Mouse (Mus musculus) B cell, adult (primary cell): ENCODE results near the gene Rps29. TPM values are rescaled to one million over a fixed set of nuclear protein-coding genes. Genes with fewer than 3 reads are reported as not detected.

Source experiments
- total RNA-seq: library from RNA; stranded (reverse); gene quantifications from 4 replicates; pipeline ENCODE4 v1.2.4, GENCODE M21; 2023; ENCODE audit not compliant: inconsistent age

The Rps29 gene
- total RNA-seq, result 4,189 to 5,045 TPM (median 4,957 TPM) in 4 replicates

DNA sequence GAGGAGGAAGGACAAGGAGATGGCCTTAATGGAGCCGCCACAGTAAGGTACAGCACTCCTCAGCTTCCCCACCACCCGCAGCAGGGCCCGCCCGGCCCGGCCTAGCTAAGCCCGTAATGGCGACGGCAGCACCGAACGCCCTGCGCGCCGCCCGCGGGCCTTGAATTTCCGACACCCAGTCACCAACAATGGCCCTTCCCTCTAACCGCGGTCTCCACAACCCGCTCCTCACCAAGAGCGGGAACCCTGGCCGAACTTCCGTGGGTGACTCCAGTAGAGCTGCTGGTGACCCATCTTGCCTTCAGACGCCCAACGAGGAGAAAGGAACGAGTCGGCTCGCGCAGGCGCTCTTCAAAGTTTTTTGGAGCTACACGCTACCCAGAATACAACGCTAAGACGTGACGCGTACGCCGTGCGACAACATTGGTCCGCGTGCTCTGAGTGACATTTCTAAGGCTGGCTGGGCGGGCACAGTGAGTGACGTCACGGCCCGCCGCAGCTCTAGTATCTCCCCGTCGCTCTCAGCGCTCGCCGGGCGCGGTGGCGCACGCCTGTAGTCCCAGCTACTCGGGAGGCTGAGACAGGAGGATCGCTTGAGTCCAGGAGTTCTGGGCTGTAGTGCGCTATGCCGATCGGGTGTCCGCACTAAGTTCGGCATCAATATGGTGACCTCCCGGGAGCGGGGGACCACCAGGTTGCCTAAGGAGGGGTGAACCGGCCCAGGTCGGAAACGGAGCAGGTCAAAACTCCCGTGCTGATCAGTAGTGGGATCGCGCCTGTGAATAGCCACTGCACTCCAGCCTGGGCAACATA lies at the start of gene Rps29:
Gene Rps29, minus strand, starts transcription at position 422 of the 813 bp plus-strand sequence.

GRCm38 (mm10) chr12:69204052-69204833 lies 45.3 kb upstream of the Rps29 start, which contains the start of gene Gm49384:
Gm49384 (minus strand) TSS chr12:69204267.

GRCm38 (mm10) chr12:69198164-69198535 lies 39.2 kb upstream of the Rps29 start, which contains the start of gene Dnaaf2:
Dnaaf2 (minus strand) TSS chr12:69198429.

DNA sequence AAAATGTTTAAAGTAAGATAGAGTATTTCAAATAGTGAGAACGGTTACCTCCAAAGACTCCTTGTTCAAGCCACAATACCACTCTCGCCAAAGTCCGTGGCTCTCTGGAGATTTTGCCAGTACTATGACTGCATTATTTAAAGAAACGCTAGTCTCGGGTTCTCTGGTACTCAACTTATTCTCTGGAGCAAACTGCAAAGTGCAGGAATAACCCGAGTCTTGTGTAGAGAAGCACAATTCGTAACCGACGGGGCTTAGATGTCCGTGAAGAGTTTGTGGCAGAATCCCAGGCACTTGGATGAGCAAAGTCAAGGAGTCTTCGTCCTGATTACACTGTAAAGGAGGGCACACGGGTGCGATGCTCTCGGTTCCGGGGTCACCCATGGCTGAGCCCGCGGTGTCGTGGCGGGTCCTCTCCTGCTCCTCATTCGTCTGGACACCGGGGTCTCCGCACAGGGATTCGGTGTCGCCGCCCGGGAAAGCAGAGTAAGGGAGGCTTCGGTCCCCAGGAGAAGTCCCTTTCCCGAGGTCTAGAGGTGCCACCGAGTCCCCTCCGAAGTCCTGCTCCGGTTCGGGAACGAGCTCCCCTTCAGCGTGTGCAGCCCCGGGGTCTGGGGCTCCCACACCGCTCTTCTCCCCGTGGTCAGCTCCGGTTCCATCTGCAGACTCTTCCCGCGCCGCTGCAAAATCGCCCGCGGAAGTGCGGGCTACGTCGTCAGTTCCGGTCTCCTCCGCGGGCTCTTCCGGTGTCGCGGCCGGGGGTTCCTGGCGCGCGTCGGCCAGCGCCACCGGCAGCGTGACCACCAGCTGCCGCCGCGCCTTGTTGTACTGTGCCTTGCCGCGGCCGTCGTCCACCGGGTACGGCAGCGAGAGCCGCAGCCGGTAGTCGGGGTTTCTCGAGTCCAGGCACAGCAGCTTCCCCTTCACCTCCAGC lies 37.7 kb upstream of the Rps29 start, which contains the start of gene Gm49383:
Gene Gm49383, minus strand, starts transcription at position 661 of the 934 bp plus-strand sequence.

GRCm38 (mm10) chr12:69183583-69184308 lies 24.8 kb upstream of the Rps29 start, which contains the start of the genes Rpl36al and Mgat2:
Rpl36al (minus strand) TSS chr12:69184083.
Mgat2 (plus strand) TSS chr12:69184157.

DNA sequence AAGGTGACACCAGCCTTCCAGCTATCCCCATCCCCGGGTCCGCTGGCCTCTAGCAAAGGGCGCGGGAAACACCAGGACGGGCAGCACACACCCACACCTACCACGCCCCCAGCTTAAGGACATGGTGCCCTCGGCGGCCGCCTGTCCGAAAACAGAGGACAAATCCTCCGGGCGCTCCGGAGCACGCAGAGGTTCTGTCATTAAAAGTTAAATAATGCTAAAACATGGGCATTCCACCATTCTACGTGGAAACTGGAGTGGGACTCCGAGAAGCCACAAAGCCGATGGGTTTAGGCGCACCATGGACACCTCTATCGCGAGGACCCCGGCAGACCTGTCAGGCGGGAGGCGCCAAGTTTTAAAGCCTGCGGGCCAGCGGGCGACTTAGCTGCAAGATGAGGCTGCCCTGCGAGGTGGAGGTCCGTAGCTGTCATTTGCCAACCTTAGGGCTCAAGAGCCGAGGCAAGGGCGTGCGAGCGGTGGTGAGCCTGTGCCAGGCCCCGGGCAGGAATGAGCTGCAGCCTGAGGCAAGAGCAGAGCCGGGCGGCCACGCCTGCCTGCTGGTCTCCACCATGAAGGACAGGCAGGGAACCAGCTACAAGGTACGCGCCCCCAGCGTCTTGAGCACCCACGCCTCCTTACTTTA lies 9.6 kb upstream of the Rps29 start, which contains the start of gene Lrr1:
Gene Lrr1, plus strand, starts transcription at position 354 of the 646 bp plus-strand sequence.

Other genes with a start within 250 kb of the Rps29 start
- gene Lrr1, start 9.6 kb upstream of the Rps29 start, total RNA-seq, result 0.58 to 1.3 TPM in 2 of 4 replicates, not detected in the others
- 370 to 438 TPM (median 388 TPM) in 4 replicates for gene Rpl36al, start 24.9 kb upstream of the Rps29 start, total RNA-seq
- 27.3 to 33.1 TPM (median 28.4 TPM) in 4 replicates for gene Mgat2, start 25.0 kb upstream of the Rps29 start, total RNA-seq
- 5.1 to 7.4 TPM (median 6.6 TPM) in 4 replicates for gene Gm49383, start 37.9 kb upstream of the Rps29 start, total RNA-seq
- 1.8 to 3.4 TPM (median 2.1 TPM) in 4 replicates for gene Dnaaf2, start 39.2 kb upstream of the Rps29 start, total RNA-seq
- gene Gm49384, start 45.1 kb upstream of the Rps29 start, total RNA-seq, result 4.1 to 6.0 TPM (median 4.4 TPM) in 4 replicates
- 2.7 to 4.6 TPM (median 2.8 TPM) in 4 replicates for gene Pole2, start 69.0 kb upstream of the Rps29 start, total RNA-seq
- gene Klhdc1, start 82.0 kb upstream of the Rps29 start, total RNA-seq, result 5.1 to 7.8 TPM (median 6.9 TPM) in 4 replicates
- gene Klhdc2, start 137.5 kb upstream of the Rps29 start, total RNA-seq, result 20.3 to 24.2 TPM (median 22.8 TPM) in 4 replicates
- 98.0 to 114 TPM (median 108 TPM) in 4 replicates for gene Nemf, start 198.0 kb upstream of the Rps29 start, total RNA-seq
- 329 to 368 TPM (median 334 TPM) in 4 replicates for gene Arf6, start 213.0 kb upstream of the Rps29 start, total RNA-seq
- gene Gm9887, start 213.3 kb upstream of the Rps29 start, total RNA-seq, result 5.2 to 8.4 TPM (median 6.7 TPM) in 4 replicates